Mouse (Mus musculus): ENCODE results near the gene Tollip.

DNA sequence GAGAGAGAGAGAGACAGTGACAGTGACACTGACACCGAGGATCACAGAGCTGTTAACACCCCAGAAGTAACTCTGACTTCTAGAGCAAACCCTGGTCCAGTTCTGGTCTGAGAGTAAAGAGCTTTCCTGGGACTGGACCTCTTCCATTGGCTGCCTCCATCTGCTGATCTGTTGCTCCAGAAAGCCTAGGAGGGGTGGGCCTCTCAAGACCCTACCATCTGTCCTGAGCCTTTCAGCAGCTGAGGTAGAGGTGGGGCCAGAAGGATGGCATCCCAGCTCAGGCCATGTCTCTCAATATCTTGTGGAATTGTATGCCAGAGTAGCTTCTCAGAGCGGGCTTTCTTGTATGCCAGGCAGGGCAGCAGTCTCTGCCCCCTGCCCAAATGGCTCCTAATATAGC lies 39.9 kb upstream of the Tollip start:
- TF ChIP-seq POLR2A (IDR thresholded peaks at IDR 0.05; ENCODE audit: borderline replicate concordance, extremely low read depth, low read depth, low read length) (no peak), CTCF (IDR thresholded peaks at IDR 0.05; ENCODE audit: insufficient read depth, low read length) (no peak)
